Mouse (Mus musculus): ENCODE measurements around the gene Tmem106b. TPM values are rescaled to one million over a fixed set of nuclear protein-coding genes. Genes with fewer than 3 reads are reported as not detected.

The Tmem106b gene
- polyA plus RNA-seq, 1 experiment from 2014 or later = 41.1 TPM

- Histone ChIP-seq H3K9ac (no peak overlapping the region), H3K27ac (no peak overlapping the region), H3K9me3 (replicated peaks) (no peaks in the 10 kb centered on the region), H3K4me3 (no peak overlapping the region), H3K4me2 (replicated peaks) (no peak overlapping the region), H3K27me3 (no peaks in the 10 kb centered on the region), H3K36me3 (peaks cover 47% of the 10 kb centered on the region), H3K4me1 (peaks cover 10% of the 10 kb centered on the region)
- no peak for ATAC-seq (ENCODE audit: low FRiP score)
- 83% methylated on average over 2 of the region's 2 CpGs for WGBS
Measured at GRCm38 (mm10) chr6:13073876-13074275, 4.3 kb downstream of the Tmem106b start.

- Histone ChIP-seq H3K4me3 (no peak overlapping the region), H3K36me3 (peaks cover 53% of the 10 kb centered on the region), H3K27ac (no peak overlapping the region), H3K27me3 (no peaks in the 10 kb centered on the region), H3K9me3 (replicated peaks) (no peaks in the 10 kb centered on the region), H3K4me1 (no peaks in the 10 kb centered on the region), H3K4me2 (replicated peaks) (no peak overlapping the region), H3K9ac (no peak overlapping the region)
- 90% methylated on average over 9 of the region's 9 CpGs for WGBS
- no peak for ATAC-seq (ENCODE audit: low FRiP score)
Measured at GRCm38 (mm10) chr6:13082881-13083280, 13.3 kb downstream of the Tmem106b start.

- no peaks in the 10 kb centered on the region for H3K36me3 ChIP-seq
- no peaks in the 10 kb centered on the region for H3K27me3 ChIP-seq
- H3K4me1 ChIP-seq = no peaks in the 10 kb centered on the region
- 76% methylated on average over 2 of the region's 2 CpGs for WGBS
- H3K27ac ChIP-seq = no peak overlapping the region
- H3K4me3 ChIP-seq = no peak overlapping the region
- H3K9me3 ChIP-seq (replicated peaks) = no peaks in the 10 kb centered on the region
- no peak for ATAC-seq (ENCODE audit: low FRiP score)
- no peak overlapping the region for H3K9ac ChIP-seq
- H3K4me2 ChIP-seq (replicated peaks) = no peak overlapping the region
Measured at GRCm38 (mm10) chr6:13096656-13097435, 27.3 kb downstream of the Tmem106b start.

GRCm38 (mm10) chr6:13100137-13100536 is 30.6 kb downstream of the Tmem106b start:
- no peak overlapping the region for H3K9ac ChIP-seq
- no peak for ATAC-seq (ENCODE audit: low FRiP score)
- H3K4me1 ChIP-seq = no peaks in the 10 kb centered on the region
- no peaks in the 10 kb centered on the region for H3K27me3 ChIP-seq
- H3K9me3 ChIP-seq (replicated peaks) = no peaks in the 10 kb centered on the region
- no peak overlapping the region for H3K4me2 ChIP-seq (replicated peaks)
- no peak overlapping the region for H3K27ac ChIP-seq
- no peaks in the 10 kb centered on the region for H3K36me3 ChIP-seq
- WGBS = 93% methylated on average over 2 of the region's 2 CpGs
- H3K4me3 ChIP-seq = no peak overlapping the region

- Histone ChIP-seq H3K9ac (no peak overlapping the region), H3K9me3 (replicated peaks) (no peaks in the 10 kb centered on the region), H3K4me1 (no peaks in the 10 kb centered on the region), H3K27me3 (no peaks in the 10 kb centered on the region), H3K4me2 (replicated peaks) (no peak overlapping the region), H3K36me3 (no peaks in the 10 kb centered on the region), H3K27ac (no peak overlapping the region), H3K4me3 (no peak overlapping the region)
- 86% methylated on average over 1 of the region's 1 CpGs for WGBS
- ATAC-seq (ENCODE audit: low FRiP score) = no peak
Measured at GRCm38 (mm10) chr6:13108662-13109061, 39.1 kb downstream of the Tmem106b start.

- no peak for ATAC-seq (ENCODE audit: low FRiP score)
- 98% methylated on average over 1 of the region's 1 CpGs for WGBS
- Histone ChIP-seq H3K4me3 (no peak overlapping the region), H3K4me2 (replicated peaks) (no peak overlapping the region), H3K4me1 (no peaks in the 10 kb centered on the region), H3K36me3 (no peaks in the 10 kb centered on the region), H3K9ac (no peak overlapping the region), H3K27me3 (no peaks in the 10 kb centered on the region), H3K9me3 (replicated peaks) (no peaks in the 10 kb centered on the region), H3K27ac (no peak overlapping the region)
Measured at GRCm38 (mm10) chr6:13137255-13137654, 67.7 kb downstream of the Tmem106b start.

Other genes starting within 250 kb of the Tmem106b start
- not detected in 2 replicates for gene Vwde, start 155.2 kb downstream of the Tmem106b start, polyA plus RNA-seq (2016; fragmentation: Nextera tagmentation; extraction: Ambion mirVana)